Mouse (Mus musculus): Measurements from ENCODE around the gene Zfp446.

DNA sequence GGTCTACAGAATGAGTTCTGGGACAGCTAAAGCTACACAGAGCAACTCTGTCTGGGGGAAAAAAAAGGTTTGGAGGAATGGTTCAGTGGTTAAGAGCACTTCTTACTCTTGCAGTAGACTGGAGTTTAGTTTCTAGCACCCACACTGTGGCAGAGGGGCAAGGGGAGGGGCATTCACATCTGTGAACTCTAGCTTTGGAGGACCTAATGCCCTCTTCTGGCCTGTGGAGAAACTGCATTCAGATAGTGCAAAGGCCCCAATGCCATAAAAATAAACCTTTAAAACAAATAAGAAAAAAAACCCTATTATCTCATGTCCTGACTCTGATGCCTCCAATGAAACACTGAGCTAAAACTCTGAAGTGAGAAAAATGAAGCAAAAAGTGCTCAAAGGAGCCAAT lies 34.2 kb upstream of the Zfp446 start:
- TF ChIP-seq CTCF (conservative IDR thresholded peaks at IDR 0.05; ENCODE audit: low read length) = peak; percentile 81
- no peak for TF ChIP-seq NANOG (IDR thresholded peaks at IDR 0.05; ENCODE audit: borderline replicate concordance, low read length)
- TF ChIP-seq POU5F1 (IDR thresholded peaks at IDR 0.05; ENCODE audit: borderline replicate concordance, low read length) = no peak

All from E14TG2a.4 (cell line).